Mouse (Mus musculus) kidney, postnatal 0 days (tissue): ENCODE measurements around the gene Plekhg3. TPM values are rescaled to one million over a fixed set of nuclear protein-coding genes. Genes with fewer than 3 reads are reported as not detected.

ENCODE experiments used
- ATAC-seq: fragments of 200-750 bp; cut with Nextera tagmentation; replicated peaks from 2 replicates; pipeline ENCODE4 v1.8.0; 2017; ENCODE audit warnings: low read depth, moderate number of reproducible peaks, moderate TSS enrichment, moderate library complexity; ENCODE audit not compliant: low FRiP score
- DNase-seq: peaks from one replicate; pipeline ENCODE4 v3.0.0-alpha.2; 2016; ENCODE audit warnings: low spot score
- H3K27ac ChIP-seq: fragments of 300-500 bp; sonication (generic); 2 replicates; pipeline ENCODE4 v1.5.1; 2014; ENCODE audit warnings: mild to moderate bottlenecking
- H3K27me3 ChIP-seq: fragments of 300-500 bp; sonication (generic); 2 replicates; pipeline ENCODE4 v1.6.1; 2014; ENCODE audit warnings: low read length, mixed read lengths; ENCODE audit not compliant: insufficient read depth
- H3K36me3 ChIP-seq: fragments of 300-500 bp; sonication (generic); 2 replicates; pipeline ENCODE4 v1.6.1; 2014; ENCODE audit warnings: low read length, mixed read lengths; ENCODE audit not compliant: insufficient read depth
- H3K4me1 ChIP-seq: fragments of 300-500 bp; sonication (generic); replicated peaks from 2 replicates; pipeline ENCODE4 v1.6.1; 2014; ENCODE audit warnings: antibody characterized with exemption, low read length, mixed read lengths; ENCODE audit not compliant: insufficient read depth
- H3K4me2 ChIP-seq: fragments of 300-500 bp; sonication (generic); 2 replicates; pipeline ENCODE4 v1.6.1; 2014; ENCODE audit warnings: mild to moderate bottlenecking, low read length, moderate library complexity, mixed read lengths
- H3K4me3 ChIP-seq: fragments of 300-500 bp; sonication (generic); replicated peaks from 2 replicates; pipeline ENCODE4 v1.5.1; 2014; ENCODE audit warnings: low read depth, low read length
- H3K9ac ChIP-seq: fragments of 300-500 bp; sonication (generic); 2 replicates; pipeline ENCODE4 v1.6.1; 2014; ENCODE audit warnings: low read depth, low read length
- H3K9me3 ChIP-seq: fragments of 300-500 bp; sonication (generic); replicated peaks from 2 replicates; pipeline ENCODE4 v1.6.1; 2016; ENCODE audit warnings: low read length, inconsistent platforms, mixed read lengths
- CTCF ChIP-seq: IDR thresholded peaks from 2 replicates; pipeline ENCODE4 v1.5.1; 2016; ENCODE audit warnings: antibody characterized with exemption, low read depth, mild to moderate bottlenecking, moderate library complexity
- WGBS: fragments of 180-500 bp; shearing (Covaris S2); extraction: QIAGEN DNeasy Blood & Tissue Kit; methylation state at CpG from one replicate; pipeline ENCODE4 v1.1.7; 2014; 5-methylcytosine and 5-hydroxymethylcytosine counted together
- microRNA-seq: library from miRNA; unstranded; fragments of <30 nt; microRNA quantifications from one replicate; pipeline ENCODE4, GENCODE M21; 2016
- polyA plus RNA-seq: library from polyadenylated mRNA; unstranded; fragments of >200 nt; fragmentation: Nextera tagmentation; extraction: Ambion mirVana; gene quantifications from 2 replicates; pipeline ENCODE4 v1.2.1, GENCODE M21; 2015

Gene Plekhg3
- polyA plus RNA-seq, 1 experiment from 2014 or later = 14.9 TPM

DNA sequence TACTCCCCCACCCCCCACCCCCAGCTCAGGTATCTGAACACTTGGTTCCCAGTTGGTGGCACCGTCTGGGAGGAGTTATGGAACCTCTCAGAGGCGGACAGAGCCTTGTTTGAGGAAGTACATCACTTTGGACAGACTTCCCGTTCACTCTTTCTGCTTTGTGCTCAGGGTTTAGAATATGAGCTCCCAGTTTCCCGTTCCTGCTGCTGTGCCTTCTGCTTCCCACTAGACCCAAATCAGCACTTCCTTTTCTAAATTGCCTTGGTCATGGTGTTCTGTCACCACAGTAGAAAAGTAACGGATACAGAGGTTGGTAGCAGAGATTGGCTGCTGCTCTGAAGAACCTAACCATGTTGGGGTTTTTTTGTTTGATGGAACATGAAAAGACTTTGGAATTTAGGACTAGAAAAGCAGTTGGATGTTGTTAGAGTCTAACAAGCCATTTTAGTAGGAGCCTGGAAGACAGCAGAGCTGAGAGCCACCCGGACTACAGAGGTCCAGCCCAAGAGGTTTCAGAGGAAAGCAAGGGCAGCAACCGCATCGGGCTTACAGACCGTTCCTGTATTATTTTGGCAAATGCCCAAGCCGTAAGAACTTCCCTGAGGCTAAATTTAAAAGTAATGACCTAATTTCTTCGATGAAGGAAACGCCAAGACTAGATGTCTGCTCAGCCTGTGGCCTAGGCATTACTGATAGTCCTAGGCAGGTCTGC lies 84.3 kb downstream of the Plekhg3 start:
- no peaks in the 10 kb centered on the region for H3K4me1 ChIP-seq
- H3K36me3 ChIP-seq = no peaks in the 10 kb centered on the region
- no peak for ATAC-seq
- DNase-seq = peak; percentile 51
- no peak overlapping the region for H3K4me3 ChIP-seq
- no peak for TF ChIP-seq CTCF
- H3K9ac ChIP-seq = no peak overlapping the region
- H3K9me3 ChIP-seq = no peaks in the 10 kb centered on the region
- H3K27me3 ChIP-seq = no peaks in the 10 kb centered on the region
- H3K27ac ChIP-seq = 0 out of 2 replicates have a peak overlapping the region, but pooled peaks have one; percentile 36
- 36% methylated on average over 12 of the region's 12 CpGs for WGBS
- no peak overlapping the region for H3K4me2 ChIP-seq

DNA sequence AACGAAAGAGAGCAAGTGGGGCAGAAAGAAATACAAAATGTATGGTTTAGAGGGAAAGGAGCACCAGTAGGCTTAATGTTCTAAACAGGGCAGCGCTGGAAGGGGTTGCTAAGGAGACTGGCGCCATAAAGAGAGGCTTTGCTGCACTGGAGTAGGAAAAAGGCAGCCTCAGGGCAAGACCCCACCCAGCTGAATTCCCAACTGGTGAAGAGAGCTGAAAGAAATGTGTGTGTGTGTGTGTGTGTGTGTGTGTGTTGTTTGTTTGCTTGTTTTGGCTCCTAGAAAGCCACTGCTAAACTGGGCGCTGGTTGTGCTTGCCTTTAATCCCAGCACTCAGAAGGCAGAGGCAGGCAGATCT lies 84.9 kb downstream of the Plekhg3 start:
- H3K4me2 ChIP-seq = no peak overlapping the region
- no peak overlapping the region for H3K9ac ChIP-seq
- DNase-seq = no peak
- no peak for TF ChIP-seq CTCF
- ATAC-seq = no peak
- no peaks in the 10 kb centered on the region for H3K36me3 ChIP-seq
- 69% methylated on average over 4 of the region's 4 CpGs for WGBS
- H3K4me3 ChIP-seq = no peak overlapping the region
- no peaks in the 10 kb centered on the region for H3K27me3 ChIP-seq
- no peak overlapping the region for H3K27ac ChIP-seq
- no peaks in the 10 kb centered on the region for H3K9me3 ChIP-seq
- no peaks in the 10 kb centered on the region for H3K4me1 ChIP-seq

DNA sequence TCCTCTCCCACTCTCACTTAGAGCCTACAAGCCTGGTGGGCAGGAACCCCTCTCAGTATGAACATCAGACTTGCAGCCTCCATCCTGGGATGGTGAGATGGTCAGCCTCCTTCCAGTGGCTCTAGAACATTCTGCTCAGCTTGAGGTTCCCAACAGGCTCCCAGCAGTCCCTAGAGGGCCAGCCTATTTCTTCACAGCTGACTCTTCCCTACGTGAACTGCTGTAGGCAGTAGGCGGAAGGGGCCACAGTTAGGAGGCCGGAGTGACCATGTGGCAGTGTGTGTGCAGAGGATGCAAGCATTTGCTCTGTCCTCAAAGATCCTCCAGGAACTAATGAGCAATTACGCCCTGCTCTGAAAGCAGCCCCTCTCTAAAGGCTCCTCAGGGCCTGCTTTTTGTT lies 87.5 kb downstream of the Plekhg3 start:
- DNase-seq = no peak
- WGBS = 83% methylated on average over 4 of the region's 4 CpGs
- no peak for TF ChIP-seq CTCF
- Histone ChIP-seq H3K4me2 (no peak overlapping the region), H3K9me3 (no peaks in the 10 kb centered on the region), H3K27ac (no peak overlapping the region), H3K9ac (no peak overlapping the region), H3K36me3 (no peaks in the 10 kb centered on the region), H3K4me1 (no peaks in the 10 kb centered on the region), H3K4me3 (no peak overlapping the region), H3K27me3 (no peaks in the 10 kb centered on the region)
- no peak for ATAC-seq

- no peaks in the 10 kb centered on the region for H3K9me3 ChIP-seq
- no peaks in the 10 kb centered on the region for H3K4me1 ChIP-seq
- DNase-seq (no peak), ATAC-seq (no peak)
- no peak overlapping the region for H3K4me2 ChIP-seq
- no peaks in the 10 kb centered on the region for H3K36me3 ChIP-seq
- no peak overlapping the region for H3K9ac ChIP-seq
- H3K4me3 ChIP-seq = no peak overlapping the region
- no peaks in the 10 kb centered on the region for H3K27me3 ChIP-seq
- no peak for TF ChIP-seq CTCF
- no peak overlapping the region for H3K27ac ChIP-seq
- WGBS = 54% methylated on average over 5 of the region's 5 CpGs
These were observed 89.2 kb downstream of the Plekhg3 start for GRCm38 (mm10) chr12:76619847-76620246.

GRCm38 (mm10) chr12:76623374-76623773 lies 92.7 kb downstream of the Plekhg3 start:
- no peaks in the 10 kb centered on the region for H3K36me3 ChIP-seq
- no peak for ATAC-seq
- H3K27me3 ChIP-seq = no peaks in the 10 kb centered on the region
- no peak overlapping the region for H3K4me3 ChIP-seq
- H3K4me2 ChIP-seq = no peak overlapping the region
- H3K9ac ChIP-seq = no peak overlapping the region
- H3K4me1 ChIP-seq = no peaks in the 10 kb centered on the region
- no peaks in the 10 kb centered on the region for H3K9me3 ChIP-seq
- 83% methylated on average over 6 of the region's 6 CpGs for WGBS
- H3K27ac ChIP-seq = no peak overlapping the region
- DNase-seq = no peak
- no peak for TF ChIP-seq CTCF

Small RNA genes lying within 50 kb of the gene (microRNA-seq; reads per million reads assigned to microRNA genes)
- gene Mir5135 = not detected

Other genes starting within 250 kb of the Plekhg3 start
- 0.43 and 0.54 TPM in 2 replicates for gene Akap5, start 206.0 kb upstream of the Plekhg3 start, polyA plus RNA-seq
- 13.0 and 13.2 TPM in 2 replicates for gene Zbtb25, start 161.3 kb upstream of the Plekhg3 start, polyA plus RNA-seq
- gene Zbtb1, start 160.6 kb upstream of the Plekhg3 start, polyA plus RNA-seq = 8.2 and 9.0 TPM in 2 replicates
- gene Hspa2, start 126.7 kb upstream of the Plekhg3 start, polyA plus RNA-seq = 12.4 and 14.6 TPM in 2 replicates
- gene Ppp1r36, start 113.4 kb upstream of the Plekhg3 start, polyA plus RNA-seq = 7.2 and 7.5 TPM in 2 replicates
- gene Sptb, start 179.7 kb downstream of the Plekhg3 start, polyA plus RNA-seq = 0.37 and 0.59 TPM in 2 replicates
- 131 and 137 TPM in 2 replicates for gene Churc1, start 234.6 kb downstream of the Plekhg3 start, polyA plus RNA-seq
- gene Fntb, start 234.7 kb downstream of the Plekhg3 start, polyA plus RNA-seq = 24.4 and 25.0 TPM in 2 replicates